ENCODE assay signal across 9 mouse cellular contexts in genomic region chr15:79356481-79356880, GRCm38 (mm10). TPM values are rescaled to one million over a fixed set of nuclear protein-coding genes. Genes with fewer than 3 reads are reported as not detected.
A peak's percentile ranks its signal among the peaks of the same experiment; 100 is the strongest.
DNase-seq lines count a peak whose midpoint lies in the region; ATAC-seq and TF ChIP-seq lines count a peak whose summit lies in the region.
"Had no signal": no experiment of that assay in that cellular context is flagged by ENCODE, and none has a peak within 500 bp of the region (broad histone marks: within the 10 kb centered on the region; RNA-seq: fewer than 3 reads in every experiment).

No protein-coding gene starts in this region.

- H3K4me1 ChIP-seq in CH12.LX (ENCODE audit: control insufficient read depth in 1 of 2, insufficient read depth in 2 of 2), result peaks cover 22 to 56% of the 10 kb centered on the region in 2 experiments
- peaks cover 43% of the 10 kb centered on the region for H3K4me1 ChIP-seq in heart, postnatal 0 days (ENCODE audit: control insufficient read depth, insufficient read depth)
- H3K4me1 ChIP-seq in liver, embryonic 14.5 days (replicated peaks; ENCODE audit: control insufficient read depth in 2 of 2, insufficient read depth in 2 of 2, low read length in 1 of 2), result peaks cover 4 to 16% of the 10 kb centered on the region in 2 experiments

- no peak for TF ChIP-seq POLR2A in CH12.LX (IDR thresholded peaks at IDR 0.05; ENCODE audit: low read depth, low read length)

- peak overlapping the region; percentile 82 for H3K4me2 ChIP-seq in CH12.LX (ENCODE audit: insufficient read depth, low read depth, poor library complexity, severe bottlenecking)
- H3K4me2 ChIP-seq in heart, postnatal 0 days (ENCODE audit: low read depth, low read length), result peak overlapping the region; percentile 77
- H3K4me2 ChIP-seq in liver, embryonic 14.5 days (ENCODE audit: low read depth), result peak overlapping the region; percentile 77

- peaks cover 5 to 54% of the 10 kb centered on the region in 2 experiments for H3K36me3 ChIP-seq in CH12.LX (replicated peaks in 1 of 2; ENCODE audit: control insufficient read depth in 1 of 2, insufficient read depth in 1 of 2, low read length in 1 of 2)
- H3K36me3 ChIP-seq in heart, postnatal 0 days (replicated peaks; ENCODE audit: control insufficient read depth, insufficient read depth, low read length), result peaks cover under 1% of the 10 kb centered on the region; the same call in 1 of the 2 replicates
- H3K36me3 ChIP-seq in liver, embryonic 14.5 days (replicated peaks; ENCODE audit: control insufficient read depth, insufficient read depth, low read depth), result no peaks in the 10 kb centered on the region

- in situ Hi-C loops in CH12.LX (cut with MboI; ENCODE audit: low pct_ligation_motif_present, low pct_unique_long_range_greater_than_20kb, low sequenced_read_pairs), result no loop called here

- DNase-seq in gastrocnemius, adult 2 months, result no peak
- DNase-seq in gastrocnemius, postnatal 10 days, result no peak
- DNase-seq in CH12.LX (ENCODE audit: extremely low read depth), result no peak
- DNase-seq in heart, postnatal 0 days (ENCODE audit: low spot score), result no peak
- DNase-seq in liver, embryonic 14.5 days (ENCODE audit: low read depth in 3 of 3, low spot score in 3 of 3), result no peak
- no peak for DNase-seq in left cerebral cortex, adult 8-10 months (ENCODE audit: low spot score in 2 of 2)
- DNase-seq in left cerebral cortex, postnatal 10 days (ENCODE audit: extremely low spot score in 1 of 2, low spot score in 2 of 2), result no peak
- no peak for DNase-seq in right cerebral cortex, postnatal 25 days

- no peaks in the 10 kb centered on the region for H3K9me3 ChIP-seq in CH12.LX (replicated peaks; ENCODE audit: low read length)
- H3K9me3 ChIP-seq in heart, postnatal 0 days (replicated peaks; ENCODE audit: control insufficient read depth, low read length), result no peaks in the 10 kb centered on the region
- no peaks in the 10 kb centered on the region for H3K9me3 ChIP-seq in liver, embryonic 14.5 days (ENCODE audit: control insufficient read depth, low read length)

- no peak for TF ChIP-seq EP300 in CH12.LX (IDR thresholded peaks at IDR 0.05; ENCODE audit: low read length)
- TF ChIP-seq EP300 in heart, postnatal 0 days (IDR thresholded peaks at IDR 0.05; ENCODE audit: low read depth), result no peak
- TF ChIP-seq EP300 in liver, embryonic 14.5 days (IDR thresholded peaks at IDR 0.05; ENCODE audit: low read depth), result no peak

- H3K4me3 ChIP-seq in gastrocnemius, adult 2 months, result peak overlapping the region; percentile 68
- peak overlapping the region; percentile 65 to 85 (median 76) for H3K4me3 ChIP-seq in CH12.LX (replicated peaks in 1 of 3; ENCODE audit: low read depth in 2 of 3, low read length in 2 of 3, poor library complexity in 1 of 3)
- peak overlapping the region; percentile 43 for H3K4me3 ChIP-seq in heart, postnatal 0 days (ENCODE audit: low read depth, low read length)
- H3K4me3 ChIP-seq in liver, embryonic 14.5 days (ENCODE audit: insufficient read depth in 1 of 2, low read depth in 2 of 2, low read length in 2 of 2), result no peak overlapping the region

- no peak for TF ChIP-seq RAD21 in CH12.LX (IDR thresholded peaks at IDR 0.05; ENCODE audit: low read depth, low read length)

- WGBS in heart, postnatal 0 days, result 74% methylated on average over 8 of the region's 8 CpGs
- WGBS in liver, embryonic 14.5 days (ENCODE audit: insufficient replicate concordance), result 59% methylated on average over 8 of the region's 8 CpGs

- H3K27me3 ChIP-seq in CH12.LX (replicated peaks), result no peaks in the 10 kb centered on the region
- H3K27me3 ChIP-seq in heart, postnatal 0 days (ENCODE audit: control insufficient read depth, insufficient read depth, low read length), result no peaks in the 10 kb centered on the region
- peaks cover 4% of the 10 kb centered on the region for H3K27me3 ChIP-seq in liver, embryonic 14.5 days (ENCODE audit: control insufficient read depth, insufficient read depth, low read length)

- peak overlapping the region; percentile 52 for H3K9ac ChIP-seq in CH12.LX (ENCODE audit: insufficient read depth, low read depth)
- peak overlapping the region; percentile 55 for H3K9ac ChIP-seq in heart, postnatal 0 days (replicated peaks; ENCODE audit: low read depth, low read length)
- H3K9ac ChIP-seq in liver, embryonic 14.5 days (replicated peaks), result no peak overlapping the region

- H3K27ac ChIP-seq in gastrocnemius, adult 2 months, result no peak overlapping the region
- peak overlapping the region; percentile 93 for H3K27ac ChIP-seq in CH12.LX (ENCODE audit: insufficient read depth, low read depth)
- H3K27ac ChIP-seq in heart, postnatal 0 days (ENCODE audit: low read depth), result 0 out of 2 replicates have a peak overlapping the region, but pooled peaks have one; percentile 71
- H3K27ac ChIP-seq in liver, embryonic 14.5 days, result no peak overlapping the region
- H3K27ac ChIP-seq: left cerebral cortex, adult 2 months had no signal

- intact Hi-C loops in gastrocnemius, adult 2 months (cut with DNase I), result no loop called here
- intact Hi-C loops in left cerebral cortex, postnatal 10 days (cut with DNase I), result no loop called here

- no peak for TF ChIP-seq CTCF in gastrocnemius, adult 2 months (IDR thresholded peaks at IDR 0.05)
- no peak for TF ChIP-seq CTCF in CH12.LX (conservative IDR thresholded peaks at IDR 0.05 in 1 of 2, IDR thresholded peaks at IDR 0.05 in 1 of 2; ENCODE audit: low read depth in 2 of 2, low read length in 2 of 2)
- TF ChIP-seq CTCF in heart, postnatal 0 days (IDR thresholded peaks at IDR 0.05; ENCODE audit: low read depth), result no peak
- no peak for TF ChIP-seq CTCF in liver, embryonic 14.5 days (IDR thresholded peaks at IDR 0.05; ENCODE audit: low read depth)

- ATAC-seq in heart, postnatal 0 days (ENCODE audit: insufficient read depth, low read depth), result no peak
- ATAC-seq in liver, embryonic 14.5 days (ENCODE audit: insufficient read depth), result no peak

- peaks cover 25% of the 10 kb centered on the region for H3K79me2 ChIP-seq in CH12.LX (replicated peaks; ENCODE audit: control insufficient read depth, extremely low read depth, insufficient read depth, poor library complexity, severe bottlenecking)

- dilution Hi-C loops in CH12.LX (cut with MboI; ENCODE audit: extremely low pct_ligation_motif_present, extremely low pct_unique_long_range_greater_than_20kb, low sequenced_read_pairs), result no loop called here

TF ChIP-seq in CH12.LX, 34 proteins besides CTCF, POLR2A, EP300 and RAD21:
- TF ChIP-seq TCF12 (IDR thresholded peaks at IDR 0.05; ENCODE audit: low read depth, low read length) (no peak), USF1 (IDR thresholded peaks at IDR 0.05; ENCODE audit: low read depth, low read length) (no peak), TBP (conservative IDR thresholded peaks at IDR 0.05; ENCODE audit: low read depth, low read length) (no peak), ELF1 (IDR thresholded peaks at IDR 0.05; ENCODE audit: low read depth, low read length) (no peak), SMC3 (IDR thresholded peaks at IDR 0.05; ENCODE audit: low read depth, low read length) (no peak), NRF1 (IDR thresholded peaks at IDR 0.05; ENCODE audit: low read depth, low read length) (no peak), MAFK (IDR thresholded peaks at IDR 0.05; ENCODE audit: insufficient replicate concordance, low read length) (no peak), HCFC1 (IDR thresholded peaks at IDR 0.05; ENCODE audit: low read depth, low read length) (no peak)
TF ChIP-seq in CH12.LX: peak in this region for 0.

RNA-seq across cellular contexts. Expression of gene Maff, which starts 10.1 kb away (rescaled TPM):
- 1 to 10 TPM; 4.0 to 8.8 TPM for total RNA-seq in gastrocnemius, adult 2 months (2021)
- total RNA-seq in gastrocnemius, postnatal 10 days (2021), result 1 to 10 TPM; 2.0 to 2.6 TPM
- 9.3 and 15.4 TPM in 2 replicates for total RNA-seq in CH12.LX (2012; rRNA removed)
- total RNA-seq in CH12.LX (2014; rRNA removed), result 7.6 and 9.2 TPM in 2 replicates
- 9.7 and 10.5 TPM in 2 replicates for polyA plus RNA-seq in CH12.LX (2012; ENCODE audit: insufficient read length, low read depth)
- total RNA-seq in heart, postnatal 0 days (2014; rRNA removed; ENCODE audit: low replicate concordance), result 12.9 and 19.4 TPM in 2 replicates
- 1.8 and 2.9 TPM in 2 replicates for polyA plus RNA-seq in heart, postnatal 0 days (2015; fragmentation: Nextera tagmentation; extraction: Ambion mirVana)
- 1.8 TPM in 2 replicates for polyA plus RNA-seq in liver, embryonic 14.5 days (2012; rRNA removed)
- polyA plus RNA-seq in liver, embryonic 14.5 days (2014; fragmentation: Nextera tagmentation; extraction: Ambion mirVana), result 0.80 and 1.1 TPM in 2 replicates
- 1 to 10 TPM; 1.2 to 3.8 (median 1.5) TPM for total RNA-seq in left cerebral cortex, adult 8-10 months (2022)
- 1 to 10 TPM; 1.3 to 3.1 TPM for total RNA-seq in left cerebral cortex, postnatal 10 days (2021)

RNA-seq across cellular contexts. Expression of gene Pla2g6, which starts 28.3 kb away (rescaled TPM):
- 10 to 100 TPM; 19.4 to 20.1 TPM for total RNA-seq in gastrocnemius, adult 2 months (2021)
- 1 to 10 TPM; 9.2 to 9.8 TPM for total RNA-seq in gastrocnemius, postnatal 10 days (2021)
- total RNA-seq in CH12.LX (2012; rRNA removed) (18.7 and 20.9 TPM in 2 replicates), CH12.LX (2014; rRNA removed) (9.1 and 9.3 TPM in 2 replicates)
- polyA plus RNA-seq in CH12.LX (2012; ENCODE audit: insufficient read length, low read depth), result 12.7 and 14.8 TPM in 2 replicates
- total RNA-seq in heart, postnatal 0 days (2014; rRNA removed; ENCODE audit: low replicate concordance), result 14.1 and 20.3 TPM in 2 replicates
- polyA plus RNA-seq in heart, postnatal 0 days (2015; fragmentation: Nextera tagmentation; extraction: Ambion mirVana), result 7.1 and 7.9 TPM in 2 replicates
- polyA plus RNA-seq in liver, embryonic 14.5 days (2012; rRNA removed), result 10.5 and 11.8 TPM in 2 replicates
- polyA plus RNA-seq in liver, embryonic 14.5 days (2014; fragmentation: Nextera tagmentation; extraction: Ambion mirVana), result 7.9 and 9.9 TPM in 2 replicates
- 10 to 100 TPM; 21.4 to 24.1 (median 22.8) TPM for total RNA-seq in left cerebral cortex, adult 8-10 months (2022)
- total RNA-seq in left cerebral cortex, postnatal 10 days (2021), result 10 to 100 TPM; 21.9 to 22.3 TPM

RNA-seq across cellular contexts. Expression of gene Tmem184b, which starts 46.9 kb away (rescaled TPM):
- 10 to 100 TPM; 26.1 to 36.7 TPM for total RNA-seq in gastrocnemius, adult 2 months (2021)
- 10 to 100 TPM; 42.0 to 47.5 TPM for total RNA-seq in gastrocnemius, postnatal 10 days (2021)
- total RNA-seq in CH12.LX (2012; rRNA removed), result 18.9 and 21.1 TPM in 2 replicates
- total RNA-seq in CH12.LX (2014; rRNA removed), result 7.1 and 7.2 TPM in 2 replicates
- polyA plus RNA-seq in CH12.LX (2012; ENCODE audit: insufficient read length, low read depth), result 38.0 and 42.7 TPM in 2 replicates
- total RNA-seq in heart, postnatal 0 days (2014; rRNA removed; ENCODE audit: low replicate concordance), result 70.6 and 111 TPM in 2 replicates
- 31.8 and 32.7 TPM in 2 replicates for polyA plus RNA-seq in heart, postnatal 0 days (2015; fragmentation: Nextera tagmentation; extraction: Ambion mirVana)
- 7.2 and 10.3 TPM in 2 replicates for polyA plus RNA-seq in liver, embryonic 14.5 days (2012; rRNA removed)
- 5.7 and 8.6 TPM in 2 replicates for polyA plus RNA-seq in liver, embryonic 14.5 days (2014; fragmentation: Nextera tagmentation; extraction: Ambion mirVana)
- total RNA-seq in left cerebral cortex, adult 8-10 months (2022), result 10 to 100 TPM; 69.7 to 89.8 (median 75.6) TPM
- total RNA-seq in left cerebral cortex, postnatal 10 days (2021), result 10 to 100 TPM; 51.2 to 54.0 TPM

Comparison
In these comparisons a context has a peak if more than half of its experiments do, and no peak if none do; other contexts are left out.
1. H3K27ac ChIP-seq: peak in CH12.LX (single experiment) and heart, postnatal 0 days (single experiment); none in gastrocnemius, adult 2 months (single experiment) and liver, embryonic 14.5 days (single experiment).
2. H3K4me3 ChIP-seq: peak in gastrocnemius, adult 2 months (single experiment), CH12.LX (3 of 3) and heart, postnatal 0 days (single experiment); none in liver, embryonic 14.5 days (0 of 2).
3. Peak in every context shown above with its lines, with median percentiles within 50 percentile points of each other: H3K4me2 ChIP-seq.